Mouse (Mus musculus): Measurements from ENCODE around the gene Sco2.

DNA sequence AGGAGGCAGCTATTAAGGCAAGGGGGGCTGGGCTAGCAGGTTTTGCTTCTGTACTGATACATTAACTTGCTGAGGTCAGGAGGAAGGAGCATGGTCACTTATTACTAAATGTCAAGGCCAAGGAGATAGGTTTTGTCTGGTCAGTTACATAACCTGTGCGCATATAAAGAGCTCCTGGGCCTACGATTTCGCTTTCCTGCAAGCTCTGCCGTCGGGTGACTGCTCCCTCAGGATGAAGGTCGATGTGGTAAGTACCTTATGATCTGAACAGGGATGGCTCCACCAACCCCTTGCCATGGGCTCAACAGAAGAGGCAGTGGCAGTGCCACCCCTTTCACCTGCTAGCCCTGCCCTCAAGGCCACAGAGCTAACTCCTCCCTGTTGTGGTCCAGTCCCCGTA, 39.4 kb downstream of the Sco2 start, which contains the start of gene Miox:
- no peak for TF ChIP-seq POLR2A (IDR thresholded peaks at IDR 0.05; ENCODE audit: control insufficient read depth, extremely low read depth, insufficient read depth, low read length, poor library complexity)
- no peak for TF ChIP-seq CTCF (IDR thresholded peaks at IDR 0.05; ENCODE audit: borderline replicate concordance, control insufficient read depth, extremely low read depth, insufficient read depth, low read length, poor library complexity)

Measured in thymus, adult 2 months (tissue).